Mouse (Mus musculus) liver, embryonic 11.5 days (tissue): ENCODE results near the gene Slc43a2. TPM values are rescaled to one million over a fixed set of nuclear protein-coding genes. Genes with fewer than 3 reads are reported as not detected.

Source experiments
- ATAC-seq: fragments of 200-750 bp; cut with Nextera tagmentation; replicated peaks from 2 replicates; pipeline ENCODE4 v1.8.0; 2017; ENCODE audit warnings: moderate number of reproducible peaks, mild to moderate bottlenecking, moderate TSS enrichment, moderate library complexity; ENCODE audit not compliant: low FRiP score
- DNase-seq: peaks from one replicate; pipeline ENCODE4 v3.0.0-alpha.2; 2017; ENCODE audit warnings: low spot score
- H3K27ac ChIP-seq: fragments of 300-500 bp; sonication (generic); 2 replicates; pipeline ENCODE4 v1.5.1; 2014; ENCODE audit warnings: mild to moderate bottlenecking, low read depth, low read length, control low read depth
- H3K27me3 ChIP-seq: fragments of 300-500 bp; sonication (generic); replicated peaks from 2 replicates; pipeline ENCODE4 v1.6.1; 2014; ENCODE audit warnings: low read length, mixed read lengths; ENCODE audit not compliant: control insufficient read depth, insufficient read depth
- H3K36me3 ChIP-seq: fragments of 300-500 bp; sonication (generic); 2 replicates; pipeline ENCODE4 v1.6.1; 2014; ENCODE audit warnings: mild to moderate bottlenecking, low read length, moderate library complexity, mixed read lengths; ENCODE audit not compliant: control insufficient read depth, insufficient read depth
- H3K4me1 ChIP-seq: fragments of 300-500 bp; sonication (generic); replicated peaks from 2 replicates; pipeline ENCODE4 v1.6.1; 2014; ENCODE audit warnings: low read length, mixed read lengths; ENCODE audit not compliant: control insufficient read depth, insufficient read depth
- H3K4me2 ChIP-seq: fragments of 300-500 bp; sonication (generic); 2 replicates; pipeline ENCODE4 v1.6.1; 2014; ENCODE audit warnings: mild to moderate bottlenecking, control low read depth, moderate library complexity
- H3K4me3 ChIP-seq: fragments of 300-500 bp; sonication (generic); 2 replicates; pipeline ENCODE4 v1.5.1; 2014; ENCODE audit warnings: low read depth, low read length, control low read depth
- H3K9ac ChIP-seq: fragments of 300-500 bp; sonication (generic); 2 replicates; pipeline ENCODE4 v1.6.1; 2014; ENCODE audit warnings: low read depth, low read length, control low read depth
- H3K9me3 ChIP-seq: fragments of 300-500 bp; sonication (generic); 2 replicates; pipeline ENCODE4 v1.6.1; 2016; ENCODE audit warnings: low read length, inconsistent platforms, mixed read lengths; ENCODE audit not compliant: control insufficient read depth
- WGBS: fragments of 180-500 bp; shearing (Covaris S2); extraction: QIAGEN DNeasy Blood & Tissue Kit; methylation state at CpG from one replicate; pipeline ENCODE4 v1.1.7; 2014; 5-methylcytosine and 5-hydroxymethylcytosine counted together
- polyA plus RNA-seq: library from polyadenylated mRNA; unstranded; fragments of >200 nt; fragmentation: Nextera tagmentation; extraction: Ambion mirVana; gene quantifications from 2 replicates; pipeline ENCODE4 v1.2.1, GENCODE M21; 2014

The Slc43a2 gene
- polyA plus RNA-seq, 1 experiment from 2014 or later, result 7.8 TPM

DNA sequence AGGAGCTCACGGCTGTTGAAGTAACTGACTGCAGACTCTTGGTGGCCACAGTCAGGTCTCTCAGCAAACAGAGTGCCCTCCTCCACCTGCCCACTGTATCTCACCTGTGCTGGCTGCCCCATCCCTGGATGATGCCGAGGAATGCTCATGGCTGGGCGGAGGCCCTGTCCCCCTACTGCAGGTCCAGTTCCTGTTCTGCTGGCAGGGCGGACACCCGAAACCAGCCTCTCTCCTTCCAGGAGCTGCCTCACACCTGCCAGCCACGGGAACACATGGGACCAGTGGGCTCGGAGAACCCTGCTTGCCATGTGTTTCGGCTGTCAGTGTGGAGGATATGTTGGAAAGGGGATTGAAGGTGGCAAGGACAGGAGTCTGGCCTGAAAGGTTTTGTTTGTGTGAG, 8.7 kb downstream of the Slc43a2 start:
- peak overlapping the region; percentile 71; the same call in 1 of the 2 replicates for H3K27ac ChIP-seq
- WGBS, result 83% methylated on average over 8 of the region's 8 CpGs
- H3K4me2 ChIP-seq, result no peak overlapping the region
- no peaks in the 10 kb centered on the region for H3K27me3 ChIP-seq
- no peaks in the 10 kb centered on the region for H3K9me3 ChIP-seq
- H3K4me3 ChIP-seq, result no peak overlapping the region
- no peak overlapping the region for H3K9ac ChIP-seq
- DNase-seq (no peak), ATAC-seq (no peak)
- peaks cover 24% of the 10 kb centered on the region for H3K4me1 ChIP-seq
- no peaks in the 10 kb centered on the region for H3K36me3 ChIP-seq

DNA sequence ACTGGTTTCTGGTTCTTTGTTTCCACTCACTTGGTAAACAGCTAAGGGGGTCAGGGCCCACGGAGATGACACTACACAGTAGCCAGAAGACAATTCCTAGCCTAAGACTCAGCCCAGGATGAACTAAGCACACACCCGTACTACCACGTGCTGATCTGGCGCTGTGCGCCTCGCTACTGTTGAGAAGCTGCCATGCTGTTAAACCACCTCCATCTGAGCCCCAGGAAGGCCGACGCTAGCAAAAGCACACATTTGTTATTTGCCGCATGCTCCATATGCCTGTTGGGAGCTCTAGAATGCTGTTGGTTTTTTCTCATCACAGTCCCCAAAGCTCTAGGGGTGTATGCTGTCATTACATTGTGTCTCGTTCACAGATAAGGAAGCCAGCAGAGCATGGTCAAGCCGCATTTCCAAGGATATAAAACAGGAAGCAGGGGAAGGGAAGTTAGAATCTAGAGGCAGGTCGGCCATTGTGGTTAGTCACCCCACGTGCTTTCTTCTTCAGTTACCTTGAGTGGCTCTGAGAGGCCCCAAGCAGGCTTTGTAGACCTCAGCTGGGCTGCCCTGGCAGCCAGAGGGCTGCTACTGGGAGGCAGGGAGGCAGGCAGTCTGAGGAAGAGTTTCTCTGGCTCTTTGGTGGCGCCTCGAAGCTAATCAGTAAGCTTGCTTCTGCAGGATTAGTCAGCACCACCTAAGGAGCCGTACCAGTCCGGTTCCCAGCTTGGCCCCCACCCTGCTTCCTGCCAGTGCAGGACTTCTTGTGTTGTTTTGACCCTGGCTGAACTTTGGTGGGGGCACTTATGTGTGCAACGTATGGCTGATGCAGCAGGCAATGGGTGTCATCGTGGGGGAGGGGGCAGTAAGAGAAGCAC, 9.5 kb downstream of the Slc43a2 start:
- 0 out of 2 replicates have a peak, but pooled peaks have one; percentile 22 for ATAC-seq

DNA sequence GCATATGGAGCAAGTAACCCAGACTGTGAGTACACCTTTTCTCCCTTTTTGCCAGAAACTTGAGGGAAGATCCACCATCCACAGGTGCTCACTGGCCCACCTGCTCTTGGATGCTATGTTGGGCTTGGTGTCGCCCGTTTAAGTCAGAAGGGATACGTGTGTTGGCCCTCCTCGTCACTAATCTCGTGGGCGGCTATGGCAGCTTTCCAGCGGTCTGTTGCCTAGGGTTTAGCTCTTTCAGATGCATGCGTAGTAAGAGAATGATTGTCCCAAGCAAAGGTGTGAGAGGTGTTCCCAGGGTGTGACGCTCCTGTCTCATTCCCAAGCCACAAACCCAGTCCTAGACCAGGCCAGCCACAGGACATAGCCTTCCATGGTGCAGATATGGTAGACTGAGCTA, 13.2 kb downstream of the Slc43a2 start:
- Histone ChIP-seq H3K4me3 (no peak overlapping the region), H3K27ac (no peak overlapping the region), H3K4me1 (peaks cover 16% of the 10 kb centered on the region), H3K4me2 (no peak overlapping the region), H3K36me3 (no peaks in the 10 kb centered on the region), H3K9me3 (no peaks in the 10 kb centered on the region), H3K27me3 (no peaks in the 10 kb centered on the region), H3K9ac (no peak overlapping the region)
- DNase-seq (no peak), ATAC-seq (no peak)
- 87% methylated on average over 9 of the region's 9 CpGs for WGBS

More for the DNA sequence above, 9.5 kb downstream of the Slc43a2 start:
- 52% methylated on average over 19 of the region's 19 CpGs for WGBS
- H3K4me1 ChIP-seq, result peaks cover 20% of the 10 kb centered on the region
- DNase-seq, result no peak
- no peak overlapping the region for H3K9ac ChIP-seq
- H3K27ac ChIP-seq, result peak overlapping the region; percentile 71
- no peaks in the 10 kb centered on the region for H3K36me3 ChIP-seq
- no peak overlapping the region for H3K4me3 ChIP-seq
- no peaks in the 10 kb centered on the region for H3K9me3 ChIP-seq
- H3K4me2 ChIP-seq, result peak overlapping the region; percentile 28
- H3K27me3 ChIP-seq, result no peaks in the 10 kb centered on the region

DNA sequence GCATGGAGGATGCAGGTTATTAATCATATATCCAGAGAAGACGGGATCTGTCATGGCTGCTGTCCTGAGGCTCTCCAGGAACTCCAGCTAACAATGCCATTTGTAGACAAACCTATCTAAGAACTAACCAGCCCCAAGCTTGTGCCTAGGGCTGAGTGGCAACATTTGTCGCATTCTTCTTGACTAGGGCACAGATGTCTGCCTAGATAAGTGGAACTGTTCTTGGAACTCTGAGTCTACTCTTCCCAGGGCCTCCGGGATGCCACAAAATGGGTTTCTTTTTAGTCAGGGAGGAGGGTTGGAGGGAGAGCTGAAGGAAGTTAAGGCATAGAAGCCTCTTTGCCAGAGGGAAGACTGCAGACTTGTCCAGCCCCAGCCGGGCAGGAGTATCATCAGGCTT, 14.6 kb downstream of the Slc43a2 start:
- Histone ChIP-seq H3K4me1 (peaks cover 15% of the 10 kb centered on the region), H3K9ac (no peak overlapping the region), H3K27me3 (no peaks in the 10 kb centered on the region), H3K36me3 (no peaks in the 10 kb centered on the region), H3K27ac (no peak overlapping the region), H3K4me2 (peak overlapping the region; percentile 40), H3K9me3 (no peaks in the 10 kb centered on the region), H3K4me3 (no peak overlapping the region)
- 60% methylated on average over 4 of the region's 4 CpGs for WGBS
- no peak for DNase-seq
- peak; percentile 71 for ATAC-seq

DNA sequence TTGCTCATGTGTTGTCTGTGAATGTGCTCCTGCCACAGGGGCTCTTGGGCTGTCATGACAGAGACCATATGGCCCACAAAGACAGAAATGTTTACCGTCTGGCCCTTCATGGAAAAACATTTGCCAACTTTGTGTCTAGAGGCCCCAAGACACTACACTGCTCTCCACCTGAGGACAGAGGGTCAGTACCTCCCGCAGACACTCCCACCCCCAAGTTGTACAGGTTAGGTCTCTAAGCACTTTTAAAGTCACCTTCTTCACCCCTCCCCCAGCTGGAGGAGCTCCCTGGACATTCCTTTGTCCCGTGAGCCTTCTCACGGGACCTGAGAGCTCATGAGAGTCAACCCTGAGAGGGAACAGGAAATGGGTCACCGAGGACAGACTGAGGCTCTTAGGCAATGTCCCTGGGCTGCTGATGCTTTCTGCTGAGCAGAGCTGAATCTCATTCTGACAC, 18.2 kb downstream of the Slc43a2 start:
- peaks cover 12% of the 10 kb centered on the region for H3K4me1 ChIP-seq
- no peak overlapping the region for H3K4me3 ChIP-seq
- H3K27me3 ChIP-seq, result no peaks in the 10 kb centered on the region
- 47% methylated on average over 5 of the region's 5 CpGs for WGBS
- no peak overlapping the region for H3K9ac ChIP-seq
- no peaks in the 10 kb centered on the region for H3K36me3 ChIP-seq
- ATAC-seq (peak; percentile 23; the same call in 1 of the 2 replicates), DNase-seq (no peak)
- no peak overlapping the region for H3K27ac ChIP-seq
- no peaks in the 10 kb centered on the region for H3K9me3 ChIP-seq
- H3K4me2 ChIP-seq, result no peak overlapping the region

DNA sequence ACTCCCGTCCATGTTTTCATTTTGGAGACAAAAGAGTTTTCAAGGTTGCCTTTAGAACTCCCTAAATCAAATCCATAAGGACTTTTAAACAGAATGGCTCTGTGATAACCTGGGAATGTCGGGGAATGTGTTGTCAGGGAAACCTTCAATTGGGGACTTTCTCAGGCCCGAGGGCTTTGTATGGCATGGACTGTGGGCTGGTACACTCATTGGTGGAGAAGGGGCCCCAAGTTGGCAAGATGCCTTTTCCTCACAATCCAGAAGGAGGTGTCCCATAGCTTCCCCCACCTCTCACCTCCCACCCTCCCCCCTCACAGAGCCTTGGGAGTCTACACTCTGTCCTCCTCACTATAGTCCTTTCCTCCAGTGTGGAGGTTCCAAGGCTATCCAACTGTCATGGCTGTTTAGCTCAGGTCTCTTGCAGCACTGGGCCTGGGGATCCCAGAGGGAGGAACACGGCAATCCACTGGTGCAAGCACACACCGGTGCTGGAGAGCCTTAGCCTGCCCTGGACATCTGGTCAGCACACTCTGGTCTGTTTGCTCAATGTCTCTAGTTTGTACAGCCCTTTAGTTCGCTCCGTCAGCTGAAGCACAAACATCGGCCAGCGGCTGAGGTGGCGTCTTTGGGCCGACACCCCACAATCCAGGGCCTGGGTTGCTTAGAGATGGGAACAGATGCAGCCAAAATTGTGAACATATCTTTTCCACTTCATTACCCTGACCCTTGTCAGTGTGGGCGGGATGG, 18.9 kb downstream of the Slc43a2 start:
- Histone ChIP-seq H3K36me3 (no peaks in the 10 kb centered on the region), H3K9me3 (no peaks in the 10 kb centered on the region), H3K4me3 (no peak overlapping the region), H3K9ac (no peak overlapping the region), H3K27ac (no peak overlapping the region), H3K4me1 (peaks cover 12% of the 10 kb centered on the region), H3K27me3 (no peaks in the 10 kb centered on the region), H3K4me2 (no peak overlapping the region)
- DNase-seq (no peak), ATAC-seq (no peak)
- 77% methylated on average over 12 of the region's 12 CpGs for WGBS

DNA sequence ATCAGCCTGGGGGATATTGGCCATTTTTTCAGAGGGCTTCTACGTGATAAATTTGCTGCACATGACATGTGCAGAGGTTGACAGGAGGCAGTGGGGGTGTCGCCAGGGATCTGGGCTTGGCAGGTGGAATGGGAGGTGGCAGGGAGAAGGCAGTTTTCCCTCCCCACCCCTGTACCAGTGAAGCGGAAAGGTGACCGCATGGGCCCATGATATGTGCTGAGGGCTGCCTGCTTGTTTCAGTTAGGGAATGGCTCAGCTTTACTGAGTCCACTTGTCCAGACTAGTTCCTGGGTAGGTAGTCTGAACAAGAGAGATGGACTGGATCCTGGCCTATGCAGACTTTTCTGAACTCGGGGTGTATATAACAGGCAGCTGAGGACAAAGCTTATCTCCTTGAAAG, 19.8 kb downstream of the Slc43a2 start:
- H3K27ac ChIP-seq, result no peak overlapping the region

DNA sequence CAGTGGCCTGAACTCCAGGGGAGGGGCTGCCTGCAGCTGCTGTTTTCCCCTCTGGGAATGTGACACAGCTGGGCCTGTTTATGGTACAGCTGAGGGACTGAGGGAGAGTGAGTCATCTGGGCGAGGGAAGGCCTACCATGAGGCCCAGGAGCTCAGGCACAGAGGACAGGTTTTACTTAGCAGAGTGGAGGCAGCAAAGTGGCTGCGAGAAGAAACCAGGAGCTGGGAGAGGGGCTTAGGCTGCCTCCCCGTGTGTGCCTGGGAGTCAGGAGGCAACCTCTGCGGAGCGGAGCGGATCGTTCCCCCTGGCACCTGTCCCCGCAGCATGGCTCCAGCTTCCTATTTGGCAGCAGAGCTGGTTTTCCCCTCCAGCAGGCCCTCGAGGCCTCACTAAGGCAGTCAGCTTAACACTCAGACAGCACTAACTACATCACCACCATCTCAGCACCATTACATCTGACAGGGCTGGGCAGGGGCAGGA, 20.5 kb downstream of the Slc43a2 start:
- Histone ChIP-seq H3K36me3 (no peaks in the 10 kb centered on the region), H3K9me3 (no peaks in the 10 kb centered on the region), H3K4me2 (no peak overlapping the region), H3K4me1 (peaks cover 3% of the 10 kb centered on the region; the same call in 1 of the 2 replicates), H3K27ac (no peak overlapping the region), H3K9ac (no peak overlapping the region), H3K27me3 (no peaks in the 10 kb centered on the region), H3K4me3 (no peak overlapping the region)
- DNase-seq (no peak), ATAC-seq (no peak)
- 80% methylated on average over 9 of the region's 9 CpGs for WGBS

More for the DNA sequence above, 19.8 kb downstream of the Slc43a2 start:
- 83% methylated on average over 5 of the region's 5 CpGs for WGBS
- DNase-seq (no peak), ATAC-seq (no peak)
- no peak overlapping the region for H3K4me2 ChIP-seq
- H3K9ac ChIP-seq, result no peak overlapping the region
- H3K36me3 ChIP-seq, result no peaks in the 10 kb centered on the region
- H3K4me1 ChIP-seq, result peaks cover 5% of the 10 kb centered on the region
- H3K4me3 ChIP-seq, result no peak overlapping the region
- H3K9me3 ChIP-seq, result no peaks in the 10 kb centered on the region
- no peaks in the 10 kb centered on the region for H3K27me3 ChIP-seq
